Mouse (Mus musculus) inflammation-experienced regulatory T-cells, adult 6 months (primary cell): ENCODE data around the gene Mcm3. TPM values are rescaled to one million over a fixed set of nuclear protein-coding genes. Genes with fewer than 3 reads are reported as not detected.

Experiments
- ATAC-seq: one replicate; pipeline ENCODE4 v1.8.0; 2017
- polyA plus RNA-seq, 3 experiments: library from polyadenylated mRNA; unstranded; fragments of 100-300 nt; shearing (Covaris generic); gene quantifications; one replicate each; pipeline ENCODE4 v1.2.1; 2017

Mcm3 gene
- polyA plus RNA-seq: 100 to 1,000 TPM in 1 of 3 experiments, 10 to 100 TPM in 2; 42.6 to 127 (median 54.3) TPM

- peak; percentile 98 for ATAC-seq
Observed at GRCm38 (mm10) chr1:20819771-20820605, at the start of gene Mcm3. TSS of gene Mcm3 (minus strand) at chr1:20820312.

GRCm38 (mm10) chr1:20868036-20868435 lies 47.9 kb upstream of the Mcm3 start:
- no peak for ATAC-seq

- ATAC-seq: no peak
Observed at GRCm38 (mm10) chr1:20867241-20867902, 47.3 kb upstream of the Mcm3 start.

- no peak for ATAC-seq
Observed at GRCm38 (mm10) chr1:20863452-20864172, 43.5 kb upstream of the Mcm3 start.

- ATAC-seq: no peak
Observed at GRCm38 (mm10) chr1:20861865-20862264, 41.8 kb upstream of the Mcm3 start.

- ATAC-seq: no peak
Observed at GRCm38 (mm10) chr1:20860775-20861174, 40.7 kb upstream of the Mcm3 start.

- ATAC-seq: no peak
Observed at GRCm38 (mm10) chr1:20856924-20857902, 37.1 kb upstream of the Mcm3 start.

GRCm38 (mm10) chr1:20839911-20840310 lies 19.8 kb upstream of the Mcm3 start:
- no peak for ATAC-seq

GRCm38 (mm10) chr1:20836551-20837125 lies 16.5 kb upstream of the Mcm3 start:
- no peak for ATAC-seq

GRCm38 (mm10) chr1:20833141-20833511 lies 13.0 kb upstream of the Mcm3 start:
- no peak for ATAC-seq

GRCm38 (mm10) chr1:20832473-20833140 lies 12.5 kb upstream of the Mcm3 start:
- ATAC-seq: no peak

GRCm38 (mm10) chr1:20830546-20830945 lies 10.4 kb upstream of the Mcm3 start:
- no peak for ATAC-seq

- no peak for ATAC-seq
Observed at GRCm38 (mm10) chr1:20828061-20828460, 7.9 kb upstream of the Mcm3 start.

GRCm38 (mm10) chr1:20825036-20825435 lies 4.9 kb upstream of the Mcm3 start:
- ATAC-seq: peak; percentile 44

GRCm38 (mm10) chr1:20823906-20824305 lies 3.8 kb upstream of the Mcm3 start:
- ATAC-seq: no peak

GRCm38 (mm10) chr1:20823471-20823870 lies 3.4 kb upstream of the Mcm3 start:
- ATAC-seq: no peak

GRCm38 (mm10) chr1:20820959-20821358 lies 847 bp upstream of the Mcm3 start:
- ATAC-seq: no peak

- no peak for ATAC-seq
Observed at GRCm38 (mm10) chr1:20817596-20817995, 2.5 kb downstream of the Mcm3 start.

GRCm38 (mm10) chr1:20817172-20817571 lies 2.9 kb downstream of the Mcm3 start:
- ATAC-seq: no peak

- ATAC-seq: no peak
Observed at GRCm38 (mm10) chr1:20814521-20814920, 5.6 kb downstream of the Mcm3 start.

GRCm38 (mm10) chr1:20804526-20804925 lies 15.6 kb downstream of the Mcm3 start:
- no peak for ATAC-seq
